Mouse (Mus musculus): ENCODE data around the gene Itgb4. TPM values are rescaled to one million over a fixed set of nuclear protein-coding genes. Genes with fewer than 3 reads are reported as not detected.
"Not testable (repeated sequence)": the region's sequence is repeated elsewhere in the genome, so short reads cannot be mapped to it uniquely, and the experiment has no call there.

Itgb4 gene
- polyA plus RNA-seq, 2 experiments = 0.11 to 0.17 TPM

DNA sequence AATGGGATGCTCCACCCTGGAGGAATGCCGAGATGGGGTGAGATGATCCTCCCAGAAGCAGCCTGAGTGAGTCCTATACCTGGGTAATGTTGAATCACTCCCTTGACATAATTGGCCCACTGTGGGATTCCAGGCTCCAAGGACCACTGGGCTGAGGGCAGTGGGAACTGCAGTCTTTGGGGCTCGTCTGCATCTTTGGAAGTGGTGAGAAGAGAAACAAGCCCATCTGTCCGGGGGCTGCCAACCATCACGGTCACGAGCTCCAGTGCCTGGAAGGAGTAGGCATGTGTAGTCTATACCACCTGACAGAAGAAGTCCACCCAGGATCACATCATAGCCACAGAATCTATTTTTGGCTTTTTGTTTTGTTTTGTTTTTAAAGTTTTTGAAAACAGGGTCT lies 36.4 kb downstream of the Itgb4 start:
- DNase-seq (ENCODE audit: low read depth in 3 of 3, low spot score in 3 of 3) = no peak
- H3K9ac ChIP-seq (replicated peaks) = no peak overlapping the region
- TF ChIP-seq EP300 (IDR thresholded peaks at IDR 0.05; ENCODE audit: low read depth) (no peak), CTCF (IDR thresholded peaks at IDR 0.05; ENCODE audit: low read depth) (no peak)
- H3K4me2 ChIP-seq (ENCODE audit: low read depth) = peak overlapping the region; percentile 67
- H3K27ac ChIP-seq = no peak overlapping the region
- no peak for ATAC-seq (ENCODE audit: insufficient read depth)
- no peaks in the 10 kb centered on the region for H3K36me3 ChIP-seq (replicated peaks; ENCODE audit: control insufficient read depth, insufficient read depth, low read depth)
- H3K9me3 ChIP-seq (ENCODE audit: control insufficient read depth, low read length) = no peaks in the 10 kb centered on the region
- no peaks in the 10 kb centered on the region; the same call in 1 of the 2 replicates for H3K27me3 ChIP-seq (ENCODE audit: control insufficient read depth, insufficient read depth, low read length)
- H3K4me1 ChIP-seq (replicated peaks; ENCODE audit: control insufficient read depth in 2 of 2, insufficient read depth in 2 of 2, low read length in 1 of 2) = peaks cover 0 to 9% of the 10 kb centered on the region in 2 experiments; a peak in 2 of 4 replicates
- no peak overlapping the region for H3K4me3 ChIP-seq (ENCODE audit: insufficient read depth in 1 of 2, low read depth in 2 of 2, low read length in 2 of 2)
- 72% methylated on average over 5 of the region's 5 CpGs for WGBS (ENCODE audit: insufficient replicate concordance)

DNA sequence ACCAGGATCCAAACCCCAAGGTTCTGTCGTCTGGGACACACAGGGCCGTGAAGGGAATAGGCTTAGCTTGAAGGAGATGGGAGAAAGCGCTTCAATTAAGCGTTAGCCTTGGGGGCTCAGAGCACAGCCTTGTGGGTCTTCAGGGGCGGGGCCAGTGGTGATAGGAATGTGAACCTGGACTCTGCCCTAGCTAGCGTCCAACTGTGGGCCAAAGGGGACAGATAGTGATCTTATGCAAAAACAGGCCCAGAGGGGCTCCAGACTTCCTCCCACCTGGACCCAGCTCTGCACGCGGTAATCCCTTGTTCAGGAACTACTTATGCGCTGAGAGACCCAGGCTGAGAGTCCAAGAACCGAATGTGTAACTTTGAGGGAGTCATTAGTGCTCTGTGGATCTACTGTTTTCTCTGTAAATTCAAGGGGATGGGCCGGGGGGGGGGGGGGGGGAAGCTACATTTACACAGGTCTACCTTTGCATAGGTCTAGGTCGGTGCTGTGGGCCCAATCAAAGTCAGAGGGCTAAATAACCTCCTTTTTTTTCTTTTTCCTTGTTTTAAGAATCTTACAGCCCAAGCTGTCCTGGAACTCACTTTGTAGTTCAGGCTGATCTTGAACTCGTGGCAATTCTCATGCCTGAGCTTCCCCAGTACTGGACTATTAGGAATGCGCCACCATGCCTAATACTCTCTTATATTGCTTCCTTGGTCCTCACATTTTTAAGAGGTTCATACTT lies 37.2 kb downstream of the Itgb4 start:
- H3K9me3 ChIP-seq (ENCODE audit: control insufficient read depth, low read length) = no peaks in the 10 kb centered on the region
- WGBS (ENCODE audit: insufficient replicate concordance) = 16% methylated on average over 14 of the region's 14 CpGs
- no peak for ATAC-seq (ENCODE audit: insufficient read depth)
- H3K27ac ChIP-seq = no peak overlapping the region; the same call in 1 of the 2 replicates
- peaks cover 0 to 7% of the 10 kb centered on the region in 2 experiments; a peak in 2 of 4 replicates for H3K4me1 ChIP-seq (replicated peaks; ENCODE audit: control insufficient read depth in 2 of 2, insufficient read depth in 2 of 2, low read length in 1 of 2)
- H3K9ac ChIP-seq (replicated peaks) = peak overlapping the region; percentile 49; the same call in 1 of the 2 replicates
- DNase-seq (ENCODE audit: low read depth in 3 of 3, low spot score in 3 of 3) = no peak
- H3K27me3 ChIP-seq (ENCODE audit: control insufficient read depth, insufficient read depth, low read length) = no peaks in the 10 kb centered on the region; the same call in 1 of the 2 replicates
- no peaks in the 10 kb centered on the region for H3K36me3 ChIP-seq (replicated peaks; ENCODE audit: control insufficient read depth, insufficient read depth, low read depth)
- H3K4me2 ChIP-seq (ENCODE audit: low read depth) = peak overlapping the region; percentile 67
- no peak for TF ChIP-seq CTCF (IDR thresholded peaks at IDR 0.05; ENCODE audit: low read depth)
- TF ChIP-seq EP300 (IDR thresholded peaks at IDR 0.05; ENCODE audit: low read depth) = no peak
- H3K4me3 ChIP-seq (ENCODE audit: insufficient read depth in 1 of 2, low read depth in 2 of 2, low read length in 2 of 2) = peak overlapping the region; percentile 60 to 61

DNA sequence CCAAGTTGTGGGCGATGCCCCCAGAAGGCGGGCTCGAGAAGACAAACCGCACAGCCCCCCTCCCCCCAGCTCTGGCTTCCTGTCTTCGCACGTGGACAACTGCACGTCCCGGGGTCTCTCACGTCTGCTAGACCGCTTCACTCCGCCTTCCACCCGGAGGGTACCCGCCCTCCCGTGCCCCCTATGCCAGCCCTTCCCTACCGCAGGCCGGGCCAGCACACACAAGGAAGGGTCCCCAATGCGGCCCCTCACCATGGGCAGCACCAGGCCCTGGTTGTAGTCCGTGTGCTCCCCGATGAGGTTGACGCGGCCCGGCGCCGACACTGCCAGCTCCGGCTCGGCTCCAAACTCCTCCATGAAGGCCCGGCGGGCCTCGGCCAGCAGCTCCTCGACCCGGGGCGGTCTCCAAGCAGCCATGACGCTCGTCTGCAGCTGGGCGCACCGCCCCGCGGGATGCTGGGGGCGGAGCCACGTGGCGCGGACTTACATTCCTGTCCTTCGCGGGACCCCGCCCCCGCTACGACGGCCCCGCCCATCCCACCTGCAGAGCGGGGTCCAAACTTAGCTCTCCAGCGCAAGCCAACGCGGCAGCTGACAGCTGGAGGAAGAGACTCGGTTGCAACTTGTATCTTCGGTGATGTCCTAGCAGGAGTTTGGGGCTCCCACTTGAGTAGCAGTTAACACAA lies 37.9 kb downstream of the Itgb4 start, which contains the start of gene Galk1:
Galk1 (minus strand) TSS at position 458 of the 686 bp plus-strand sequence.
- Histone ChIP-seq H3K9me3 (ENCODE audit: control insufficient read depth, low read length) (no peaks in the 10 kb centered on the region), H3K4me2 (ENCODE audit: low read depth) (peak within 1 kb of the TSS; percentile 67), H3K4me1 (replicated peaks; ENCODE audit: control insufficient read depth in 2 of 2, insufficient read depth in 2 of 2, low read length in 1 of 2) (peaks cover 0 to 7% of the 10 kb centered on the region in 2 experiments; a peak in 2 of 4 replicates), H3K4me3 (ENCODE audit: insufficient read depth in 1 of 2, low read depth in 2 of 2, low read length in 2 of 2) (peak within 1 kb of the TSS; percentile 60 to 61), H3K36me3 (replicated peaks; ENCODE audit: control insufficient read depth, insufficient read depth, low read depth) (no peaks in the 10 kb centered on the region), H3K27ac (no peak within 1 kb of the TSS), H3K9ac (replicated peaks) (peak within 1 kb of the TSS; percentile 49), H3K27me3 (ENCODE audit: control insufficient read depth, insufficient read depth, low read length) (no peaks in the 10 kb centered on the region; the same call in 1 of the 2 replicates)
- under 1% methylated on average over 54 of the region's 55 CpGs for WGBS (ENCODE audit: insufficient replicate concordance)
- TF ChIP-seq EP300 (IDR thresholded peaks at IDR 0.05; ENCODE audit: low read depth) (no peak), CTCF (IDR thresholded peaks at IDR 0.05; ENCODE audit: low read depth) (no peak)
- DNase-seq (ENCODE audit: low read depth in 3 of 3, low spot score in 3 of 3) = peak; percentile 71 to 78 (median 75)
- ATAC-seq (ENCODE audit: insufficient read depth) = peak; percentile 83

GRCm38 (mm10) chr11:116014821-116015220 lies 40.3 kb downstream of the Itgb4 start:
- Histone ChIP-seq H3K4me2 (ENCODE audit: low read depth) (no peak overlapping the region), H3K4me3 (ENCODE audit: insufficient read depth in 1 of 2, low read depth in 2 of 2, low read length in 2 of 2) (no peak overlapping the region), H3K27me3 (ENCODE audit: control insufficient read depth, insufficient read depth, low read length) (no peaks in the 10 kb centered on the region; the same call in 1 of the 2 replicates), H3K9ac (replicated peaks) (no peak overlapping the region), H3K27ac (no peak overlapping the region), H3K36me3 (replicated peaks; ENCODE audit: control insufficient read depth, insufficient read depth, low read depth) (no peaks in the 10 kb centered on the region), H3K4me1 (replicated peaks; ENCODE audit: control insufficient read depth in 2 of 2, insufficient read depth in 2 of 2, low read length in 1 of 2) (peaks cover 0 to 7% of the 10 kb centered on the region in 2 experiments; a peak in 2 of 4 replicates), H3K9me3 (ENCODE audit: control insufficient read depth, low read length) (no peaks in the 10 kb centered on the region)
- ATAC-seq (ENCODE audit: insufficient read depth) = peak; percentile 10; the same call in 1 of the 2 replicates
- no peak for DNase-seq (ENCODE audit: low read depth in 3 of 3, low spot score in 3 of 3)
- 40% methylated on average over 8 of the region's 8 CpGs for WGBS (ENCODE audit: insufficient replicate concordance)
- peak; percentile 45; the same call in 1 of the 2 replicates for TF ChIP-seq EP300 (IDR thresholded peaks at IDR 0.05; ENCODE audit: low read depth)
- TF ChIP-seq CTCF (IDR thresholded peaks at IDR 0.05; ENCODE audit: low read depth) = no peak

GRCm38 (mm10) chr11:116018106-116018505 lies 43.6 kb downstream of the Itgb4 start:
- Histone ChIP-seq H3K4me3 (ENCODE audit: insufficient read depth in 1 of 2, low read depth in 2 of 2, low read length in 2 of 2) (no peak overlapping the region), H3K27ac (no peak overlapping the region), H3K9ac (replicated peaks) (no peak overlapping the region), H3K27me3 (ENCODE audit: control insufficient read depth, insufficient read depth, low read length) (no peaks in the 10 kb centered on the region; the same call in 1 of the 2 replicates), H3K36me3 (replicated peaks; ENCODE audit: control insufficient read depth, insufficient read depth, low read depth) (peaks cover 16% of the 10 kb centered on the region), H3K4me1 (replicated peaks; ENCODE audit: control insufficient read depth in 2 of 2, insufficient read depth in 2 of 2, low read length in 1 of 2) (peaks cover 3 to 4% of the 10 kb centered on the region in 2 experiments; a peak in 3 of 4 replicates), H3K9me3 (ENCODE audit: control insufficient read depth, low read length) (no peaks in the 10 kb centered on the region), H3K4me2 (ENCODE audit: low read depth) (no peak overlapping the region)
- no peak for ATAC-seq (ENCODE audit: insufficient read depth)
- DNase-seq (ENCODE audit: low read depth in 3 of 3, low spot score in 3 of 3) = no peak
- TF ChIP-seq CTCF (IDR thresholded peaks at IDR 0.05; ENCODE audit: low read depth) = peak; percentile 78
- TF ChIP-seq EP300 (IDR thresholded peaks at IDR 0.05; ENCODE audit: low read depth) = no peak
- WGBS (ENCODE audit: insufficient replicate concordance) = 31% methylated on average over 6 of the region's 6 CpGs

GRCm38 (mm10) chr11:116018867-116019266 lies 44.4 kb downstream of the Itgb4 start:
- WGBS (ENCODE audit: insufficient replicate concordance) = 85% methylated on average over 4 of the region's 4 CpGs
- H3K27me3 ChIP-seq (ENCODE audit: control insufficient read depth, insufficient read depth, low read length) = not testable (repeated sequence)

More at GRCm38 (mm10) chr11:116018867-116019266, 44.4 kb downstream of the Itgb4 start:
- not testable (repeated sequence) for H3K4me2 ChIP-seq (ENCODE audit: low read depth); DNase-seq (ENCODE audit: low read depth in 3 of 3, low spot score in 3 of 3); H3K9ac ChIP-seq (replicated peaks); H3K4me1 ChIP-seq (replicated peaks; ENCODE audit: control insufficient read depth in 2 of 2, insufficient read depth in 2 of 2, low read length in 1 of 2); H3K4me3 ChIP-seq (ENCODE audit: insufficient read depth in 1 of 2, low read depth in 2 of 2, low read length in 2 of 2); H3K27ac ChIP-seq; ATAC-seq (ENCODE audit: insufficient read depth); H3K9me3 ChIP-seq (ENCODE audit: control insufficient read depth, low read length)
- peaks cover 20% of the 10 kb centered on the region for H3K36me3 ChIP-seq (replicated peaks; ENCODE audit: control insufficient read depth, insufficient read depth, low read depth)

All from liver, embryonic 14.5 days (tissue).